Mouse (Mus musculus): ENCODE measurements around the gene Espn.
A peak's percentile ranks its signal among the peaks of the same experiment; 100 is the strongest.

Espn gene

DNA sequence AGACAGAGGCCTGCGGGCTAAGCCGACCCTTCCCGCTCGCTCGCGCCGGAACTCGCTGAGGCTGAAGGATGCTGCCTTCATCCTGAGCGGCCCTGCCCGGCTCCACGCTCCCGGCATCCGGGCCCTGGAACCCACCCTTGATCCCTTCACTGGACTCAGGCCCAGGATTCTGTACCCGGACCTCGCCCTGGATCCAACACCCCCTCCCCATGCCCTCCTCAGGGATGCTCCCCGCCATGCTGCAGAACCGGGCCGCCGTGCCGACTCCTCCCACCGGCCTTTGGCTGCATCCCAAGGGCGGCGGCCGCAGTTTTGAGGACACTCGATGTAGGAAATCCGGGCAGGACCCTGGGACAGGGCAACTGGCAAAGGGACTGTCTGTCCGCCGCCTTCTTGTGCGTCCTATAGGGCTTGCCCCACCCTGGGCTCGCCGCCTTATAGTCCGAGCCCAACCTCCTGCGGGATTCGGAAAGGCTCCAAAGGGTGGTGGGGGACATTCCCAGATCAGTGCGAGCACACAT, 26.2 kb upstream of the Espn start:
- peak; percentile 59 for DNase-seq

DNA sequence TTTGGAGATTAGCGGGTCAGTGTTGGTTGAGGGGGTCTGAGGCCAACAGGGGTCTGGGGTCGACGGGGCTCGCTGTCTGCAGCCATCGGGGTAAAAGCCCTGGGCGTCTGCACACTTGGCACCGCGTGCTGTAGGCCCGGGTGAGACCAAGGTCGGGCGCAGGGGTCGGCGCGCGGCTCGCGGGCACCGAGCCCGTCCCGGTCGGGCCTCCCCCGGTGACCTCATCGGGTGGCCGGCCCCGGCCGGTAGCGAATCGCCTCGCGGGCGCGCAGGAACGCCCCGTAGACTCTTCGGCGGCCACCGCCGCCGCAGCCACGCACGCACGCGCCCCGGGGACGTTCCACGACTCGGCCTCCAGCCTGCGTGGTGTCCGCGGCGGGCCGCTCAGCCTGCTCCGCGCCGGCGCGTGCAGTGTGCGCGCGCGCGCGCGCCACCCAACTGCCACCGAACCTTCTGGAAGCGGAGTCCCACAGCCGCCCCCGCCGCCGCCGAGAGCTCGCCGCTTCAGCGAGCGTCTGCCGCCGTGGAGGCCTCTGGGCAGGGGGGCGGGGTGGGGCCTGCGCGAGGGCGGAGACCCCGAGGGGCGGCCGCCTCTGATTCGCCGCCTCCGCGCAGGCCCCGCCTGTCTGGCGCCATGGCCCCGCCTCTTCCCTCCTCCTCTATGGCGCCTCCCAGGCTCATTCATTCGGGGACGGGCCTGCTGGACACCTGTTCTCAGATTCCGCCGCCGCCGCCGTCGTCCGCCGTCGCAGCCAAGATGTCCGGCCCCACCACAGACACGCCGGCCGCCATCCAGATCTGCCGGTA, 25.6 kb upstream of the Espn start, which contains the start of gene Acot7:
Gene Acot7 (plus strand): TSS at position 598 of the 807 bp plus-strand sequence.
- DNase-seq: peak; percentile 95

DNA sequence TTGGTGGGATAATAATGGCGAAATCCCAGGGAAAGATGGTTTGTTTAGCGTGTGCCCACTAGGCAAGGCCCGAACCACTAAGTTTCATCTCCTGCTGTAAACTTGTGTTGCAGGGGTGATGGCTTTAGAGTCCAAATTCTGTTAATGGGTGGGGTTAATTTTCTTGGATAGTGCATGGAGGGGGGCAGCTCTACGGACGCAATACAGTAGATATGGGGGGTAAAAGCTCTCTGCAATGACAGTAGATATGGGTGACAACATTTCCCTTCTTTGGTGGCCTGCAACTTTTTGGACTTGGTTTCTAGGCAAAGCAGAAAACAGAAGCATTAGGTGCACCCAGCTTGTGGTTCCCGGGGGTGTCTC, 25.0 kb upstream of the Espn start:
- DNase-seq: no peak

DNA sequence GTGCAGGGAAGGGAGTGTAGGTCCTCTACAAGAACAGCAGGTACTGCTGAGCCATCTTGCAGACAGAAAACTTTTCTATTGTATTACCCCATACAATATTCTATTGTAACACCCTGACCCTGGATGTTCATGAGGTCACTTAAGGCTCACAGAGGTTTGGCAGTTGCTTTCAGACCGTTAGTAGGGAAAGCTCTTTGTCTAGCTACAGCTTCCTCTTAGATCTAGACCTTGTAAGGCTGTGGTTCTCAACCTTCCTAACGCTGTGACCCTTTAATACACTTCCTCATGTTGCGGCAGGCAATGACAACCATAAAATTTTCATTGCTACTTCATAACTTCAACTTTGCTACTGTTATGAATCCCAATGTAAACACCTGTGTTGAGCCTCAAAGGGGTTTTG, 24.5 kb upstream of the Espn start:
- DNase-seq: no peak

DNA sequence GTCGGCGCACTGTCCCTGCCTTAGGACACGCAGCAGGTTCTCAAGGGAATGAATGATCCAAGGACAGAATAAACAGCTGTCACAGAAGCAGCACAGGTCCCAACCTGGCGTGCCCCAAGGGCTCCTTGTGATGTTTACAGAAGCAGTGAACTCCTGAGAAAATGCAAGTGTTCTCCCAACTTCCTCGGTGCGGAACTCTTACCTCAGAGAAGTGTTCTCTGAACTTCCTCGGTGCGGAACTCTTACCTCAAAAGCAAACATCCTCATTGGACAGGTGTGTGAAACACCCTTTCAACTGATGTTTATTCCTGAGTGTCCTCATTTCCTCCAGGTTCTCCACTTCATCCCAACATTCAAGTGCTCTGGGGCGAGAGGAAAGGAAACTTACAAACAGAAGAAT, 21.8 kb upstream of the Espn start:
- DNase-seq: no peak

DNA sequence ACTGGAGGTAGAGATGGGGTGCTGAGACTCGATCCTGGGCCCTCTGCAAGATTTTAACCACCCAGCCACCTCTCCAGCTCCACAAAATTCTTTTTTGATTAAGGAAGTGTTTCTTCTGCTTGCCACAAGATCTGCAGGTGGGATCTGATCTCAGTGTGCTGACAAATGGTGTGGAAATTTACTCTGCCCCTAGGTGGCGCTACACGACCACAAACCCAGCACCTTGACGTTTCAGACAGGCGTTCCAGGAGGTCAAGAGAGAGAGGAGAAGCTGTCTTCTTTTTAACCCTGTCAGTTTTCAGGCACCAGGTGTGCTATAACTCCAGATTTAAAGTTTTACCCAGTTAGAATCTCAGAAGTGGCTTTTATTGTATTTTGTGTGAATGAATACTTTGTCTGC, 20.9 kb upstream of the Espn start:
- DNase-seq: peak; percentile 87

DNA sequence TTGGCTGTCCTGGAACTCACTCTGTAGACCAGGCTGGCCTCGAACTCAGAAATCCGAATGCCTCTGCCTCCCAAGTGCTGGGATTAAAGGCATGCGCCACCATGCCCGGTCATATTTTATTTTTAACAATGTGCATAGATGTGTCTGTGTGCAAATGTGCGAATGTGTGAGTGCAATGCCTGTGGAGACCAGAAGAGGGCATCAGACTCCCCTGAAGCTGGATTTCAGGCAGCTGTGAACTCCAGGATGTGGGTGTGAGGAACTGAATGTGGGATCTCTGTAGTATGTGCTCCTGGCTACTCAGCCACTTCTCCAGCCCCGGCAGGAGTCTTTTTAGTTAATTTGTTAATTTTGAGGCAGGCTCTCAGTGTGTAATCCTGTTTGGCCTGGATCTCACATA, 19.4 kb upstream of the Espn start:
- DNase-seq: no peak

DNA sequence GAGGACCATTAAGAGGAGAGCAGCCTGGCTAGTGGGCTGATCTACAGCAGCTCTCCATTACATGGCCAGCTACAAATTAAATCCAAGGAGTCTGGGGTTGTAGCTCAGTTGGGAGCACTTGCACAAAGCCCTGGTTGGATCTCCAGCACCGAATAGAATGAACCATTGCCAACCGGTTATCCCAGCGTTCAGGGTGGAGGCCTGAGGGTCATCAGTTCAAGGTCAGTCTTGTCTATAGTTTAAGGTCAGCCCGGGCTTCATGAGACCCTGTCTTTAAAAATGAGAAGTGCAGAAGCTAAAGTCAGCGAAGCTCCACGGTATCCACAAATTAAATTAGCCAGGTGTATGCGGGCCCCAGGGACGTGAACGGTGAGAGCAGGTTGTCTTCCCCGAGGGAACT, 18.1 kb upstream of the Espn start:
- DNase-seq: no peak

DNA sequence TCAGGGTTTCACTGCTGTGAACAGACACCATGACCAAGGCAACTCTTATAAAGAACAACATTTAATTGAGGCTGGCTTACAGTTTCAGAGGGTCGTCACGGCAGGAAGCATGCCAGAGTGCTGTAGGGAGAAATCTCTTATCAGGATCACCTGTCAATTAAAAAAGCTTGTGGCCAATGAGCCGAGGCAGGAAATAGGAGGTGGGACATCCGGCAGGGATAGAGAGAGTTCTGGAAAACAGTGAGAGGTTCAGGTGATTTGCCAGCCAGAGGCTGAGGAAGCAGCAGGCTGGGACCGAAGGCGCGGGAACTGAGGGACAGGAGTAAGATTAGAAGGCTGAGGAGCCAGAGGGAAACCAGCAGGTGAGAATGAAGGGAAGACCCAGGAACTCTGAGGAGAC, 16.9 kb upstream of the Espn start:
- no peak for DNase-seq

DNA sequence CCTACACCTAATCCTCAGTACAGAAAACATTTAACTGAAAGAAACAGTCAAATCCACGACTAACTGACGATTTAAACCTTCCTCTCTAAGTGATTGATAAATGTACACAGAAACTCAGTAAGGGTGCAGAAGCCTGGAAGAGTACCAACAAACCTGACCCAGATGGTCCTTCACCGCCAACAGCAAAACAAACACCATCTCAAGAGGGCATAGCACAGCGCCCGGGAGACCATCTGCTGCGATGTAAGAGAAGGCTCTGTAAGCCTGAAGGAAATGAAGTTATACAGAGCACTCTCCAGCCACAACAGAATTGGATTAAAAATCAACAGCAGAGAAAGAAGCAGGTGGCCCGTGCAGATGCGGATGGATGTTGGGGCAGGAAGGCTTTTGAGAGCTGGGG, 15.9 kb upstream of the Espn start:
- DNase-seq: no peak

DNA sequence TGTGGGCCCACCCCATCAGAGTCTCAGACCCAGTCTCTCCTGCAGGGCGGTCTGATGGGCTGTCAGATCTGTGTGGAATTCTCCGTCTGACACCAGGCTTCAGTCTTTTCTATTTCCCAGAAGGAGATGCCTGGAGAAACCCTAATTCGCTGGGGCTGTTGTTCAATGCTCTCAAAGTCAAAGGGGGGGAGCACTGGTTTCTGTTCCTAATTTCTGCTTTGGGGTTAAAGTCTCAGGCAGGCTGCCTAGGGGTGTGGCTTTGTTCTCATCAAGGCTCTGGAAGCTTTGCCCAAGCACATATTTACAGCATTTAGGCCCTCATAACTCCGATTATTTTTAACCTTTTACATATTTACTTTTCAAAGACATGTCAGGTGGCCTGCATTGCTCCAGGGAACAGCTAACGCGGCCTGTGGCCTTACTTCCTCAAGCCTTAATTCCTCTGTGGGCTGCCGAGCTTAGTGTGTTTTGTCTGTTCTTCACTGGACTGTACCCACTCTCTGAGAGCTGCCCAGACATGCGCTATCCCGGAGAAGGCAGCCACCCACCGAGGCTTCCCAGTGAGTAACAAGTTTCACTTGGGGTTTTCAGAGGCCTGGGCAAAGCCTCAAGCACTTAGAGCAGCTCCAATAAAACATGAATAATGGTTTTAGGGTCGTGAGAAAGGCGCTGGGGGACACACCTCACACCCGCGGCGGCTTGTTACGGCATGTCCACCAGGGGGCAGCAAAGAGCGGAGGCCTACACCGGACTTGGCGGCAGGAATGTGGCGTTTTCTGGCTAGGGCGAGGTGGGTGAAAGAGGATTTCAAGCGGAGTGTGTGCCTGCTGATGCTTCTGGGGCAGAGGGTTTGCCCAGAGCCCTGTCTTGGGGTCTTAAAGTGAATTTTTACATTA, 13.1 kb upstream of the Espn start:
- DNase-seq: peak; percentile 76

DNA sequence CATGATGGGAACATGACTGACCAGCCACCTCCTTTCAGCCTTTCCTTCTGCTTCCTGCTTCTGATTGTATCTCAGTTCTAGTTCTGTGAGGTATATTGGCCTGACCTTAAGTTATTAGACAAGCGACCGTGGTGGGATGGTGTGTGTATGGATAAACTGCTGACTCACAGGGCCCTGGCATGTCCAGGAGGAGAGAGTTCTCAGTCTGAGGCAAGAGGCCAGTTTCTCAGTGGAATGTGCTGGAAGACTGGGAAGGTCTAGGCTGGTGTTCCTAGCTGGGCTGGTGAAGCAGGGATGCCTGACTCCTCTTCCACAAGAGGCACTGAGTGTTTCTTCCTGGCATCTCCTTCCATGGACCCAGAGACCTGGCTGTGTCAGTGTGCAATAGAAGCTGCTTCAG, 10.6 kb upstream of the Espn start:
- no peak for DNase-seq

DNA sequence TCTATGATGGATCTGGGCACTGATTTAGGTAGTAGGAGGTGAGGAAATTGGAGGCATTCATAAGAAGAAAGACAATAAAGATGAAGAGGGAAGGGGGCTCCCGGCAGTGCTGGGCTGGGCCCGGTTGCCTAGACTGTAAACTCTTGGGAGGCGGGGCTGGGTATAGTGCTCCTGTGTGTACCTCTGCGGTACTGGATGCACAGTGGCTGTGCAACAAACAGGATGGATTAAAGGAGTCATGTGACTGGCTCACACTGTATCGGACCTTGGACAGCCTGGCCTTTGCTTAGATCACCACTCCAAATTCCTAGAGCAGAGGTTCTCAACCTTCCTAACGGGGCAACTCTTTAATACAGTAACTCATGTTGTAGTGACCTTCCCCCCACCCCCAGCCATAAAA, 9.4 kb upstream of the Espn start:
- peak; percentile 61 for DNase-seq

DNA sequence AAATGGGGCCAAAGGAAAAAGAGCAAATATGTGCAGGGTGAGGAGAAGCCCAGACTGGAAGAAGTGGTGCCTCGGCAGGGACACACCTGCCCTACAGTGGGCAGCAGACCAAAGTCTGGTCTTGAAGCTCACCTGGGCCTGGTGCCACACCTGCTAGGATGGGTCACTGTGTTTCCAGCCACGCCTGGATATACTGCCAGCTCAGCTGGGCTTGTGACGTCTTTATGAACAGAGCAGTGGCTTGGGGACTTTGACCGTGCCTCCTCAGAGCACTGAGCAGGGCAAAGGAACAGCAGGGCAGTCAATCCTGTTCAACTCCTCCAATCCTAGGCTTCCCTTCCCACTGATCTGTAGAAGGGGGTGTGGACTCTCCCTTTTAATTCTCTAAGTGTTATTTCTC, 8.6 kb upstream of the Espn start:
- DNase-seq: peak; percentile 79

DNA sequence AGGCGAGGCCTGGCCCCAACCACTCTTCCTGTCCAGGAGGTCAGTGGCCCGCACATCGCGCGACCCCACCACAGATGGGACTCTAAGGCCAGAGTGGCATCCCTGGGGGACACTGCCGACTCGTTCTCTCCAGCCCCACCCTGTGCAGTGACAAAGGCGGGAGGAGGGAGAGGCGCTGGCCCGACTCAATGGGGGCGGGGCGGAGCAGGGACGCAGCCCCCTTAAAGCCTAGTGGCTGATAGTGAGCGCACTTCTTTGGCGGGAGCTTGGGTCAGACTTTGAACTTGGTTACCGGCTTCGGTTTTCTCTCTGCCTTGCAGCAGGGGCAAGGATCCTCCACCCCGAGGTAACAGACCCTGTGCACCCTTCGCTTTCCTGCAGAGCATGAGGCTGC, 7.1 kb upstream of the Espn start:
- peak; percentile 50 for DNase-seq

DNA sequence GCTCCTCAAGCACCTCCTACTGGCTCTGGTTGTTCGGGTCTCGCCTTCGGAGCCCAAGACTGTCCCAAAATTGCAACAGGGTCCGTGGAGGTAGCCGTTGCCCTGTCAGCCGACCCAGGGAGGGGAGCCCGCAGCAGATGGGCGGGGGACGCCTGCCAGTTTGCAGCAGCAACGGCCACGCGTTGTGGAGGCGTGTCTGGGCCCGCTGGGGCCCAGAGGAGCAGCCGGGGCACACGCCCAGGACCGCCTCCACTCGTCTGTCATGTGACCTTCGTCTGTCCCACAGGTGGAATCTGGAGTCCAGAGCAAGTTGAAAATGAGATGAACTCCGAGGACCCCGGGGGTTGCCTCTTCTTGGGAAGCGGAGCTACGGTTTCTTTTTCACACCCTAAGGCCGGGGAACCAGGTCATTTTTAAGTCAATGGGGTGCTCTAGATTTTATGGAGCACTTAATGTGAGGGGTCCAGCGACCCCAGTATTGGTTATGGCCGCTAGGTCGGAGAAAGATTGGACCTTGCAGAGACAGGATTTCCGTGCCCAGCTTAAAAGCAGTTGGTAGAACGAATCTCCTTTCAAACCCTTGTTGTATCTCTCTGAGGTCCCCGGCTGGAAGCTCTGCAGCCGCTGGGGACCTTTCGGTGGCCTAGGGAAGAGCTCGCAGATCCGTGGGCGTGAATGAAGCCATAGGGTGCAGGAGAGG, 6.6 kb upstream of the Espn start, which contains the start of gene Hes2:
Gene Hes2 (plus strand): TSS at position 283 of the 700 bp plus-strand sequence.
- peak; percentile 55 for DNase-seq

DNA sequence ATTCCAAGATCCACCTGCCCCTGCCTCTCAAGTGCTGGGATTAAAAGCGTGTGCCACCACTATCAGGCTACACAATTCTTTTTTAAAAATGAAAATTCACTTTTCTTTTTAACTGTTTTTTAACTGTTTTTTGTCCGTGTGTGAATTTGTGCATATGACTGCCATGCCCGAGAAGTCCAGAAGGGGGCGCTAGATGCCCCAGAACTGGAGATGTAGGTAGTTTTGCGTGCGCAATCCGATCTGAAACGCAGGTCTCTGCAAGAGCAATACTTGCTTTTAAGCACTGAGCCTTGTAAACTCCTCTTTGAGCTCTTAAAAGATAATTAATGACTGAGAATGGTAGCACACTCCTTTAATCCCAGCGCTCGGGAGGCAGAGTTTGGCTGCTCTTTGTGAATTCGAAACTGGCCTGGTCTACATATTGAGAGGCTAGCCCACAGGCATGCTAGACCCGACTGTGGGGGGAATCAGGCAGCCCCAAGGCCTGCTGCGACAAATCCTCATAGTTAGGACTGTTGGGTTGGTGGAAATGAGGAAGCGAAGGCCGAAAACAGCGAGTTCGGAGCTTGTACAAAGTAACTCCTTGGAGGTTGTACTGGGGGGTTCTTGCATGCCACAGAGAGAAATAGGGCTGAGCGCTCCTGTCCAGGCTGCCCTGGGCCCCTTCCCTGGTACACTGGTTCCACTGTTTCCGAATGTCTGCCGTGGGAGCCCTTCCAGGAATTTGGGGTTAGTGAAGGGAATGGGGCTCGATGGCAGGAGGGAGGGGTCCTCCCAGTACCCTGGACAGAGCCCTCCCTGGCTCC, 5.8 kb upstream of the Espn start:
- DNase-seq: peak; percentile 49

DNA sequence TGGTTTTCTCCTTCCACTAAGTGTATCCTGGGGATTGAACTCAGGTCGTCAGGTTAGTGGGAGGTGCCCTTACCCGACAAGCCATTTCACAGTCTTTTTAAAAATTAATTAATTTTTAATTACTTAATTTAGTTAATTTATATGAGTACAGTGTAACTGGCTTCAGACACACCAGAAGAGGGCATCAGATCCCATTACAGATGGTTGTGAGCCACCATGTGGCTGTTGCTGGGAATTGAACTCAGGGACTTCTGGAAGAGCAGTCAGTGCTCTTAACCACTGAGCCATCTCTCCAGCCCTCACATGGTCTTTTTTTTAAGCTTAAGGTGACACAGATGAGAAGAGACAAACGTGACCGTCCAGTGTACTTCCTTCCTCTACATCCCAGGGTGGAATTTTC, 2.8 kb upstream of the Espn start:
- DNase-seq: no peak

DNA sequence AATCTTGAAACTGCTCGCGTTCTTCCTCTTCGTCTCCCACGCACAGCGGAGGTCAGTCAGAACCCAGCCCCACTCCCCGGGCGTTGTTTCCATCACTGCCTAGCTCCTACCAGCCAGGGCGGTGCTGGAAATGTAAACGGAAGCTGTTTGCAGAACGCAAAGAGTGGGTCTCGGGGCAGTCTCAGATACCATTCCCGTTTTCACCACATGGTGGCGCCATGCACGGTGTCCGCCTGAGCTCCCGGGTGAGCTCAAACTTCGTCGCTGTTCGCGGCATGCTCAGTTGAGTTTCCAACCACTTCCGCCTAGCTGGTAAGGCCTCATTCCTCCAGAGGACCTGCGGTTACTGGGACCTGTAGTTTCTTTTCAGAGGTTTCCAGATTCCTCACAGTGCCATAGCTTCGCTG, 1.6 kb upstream of the Espn start:
- DNase-seq: peak; percentile 87

DNA sequence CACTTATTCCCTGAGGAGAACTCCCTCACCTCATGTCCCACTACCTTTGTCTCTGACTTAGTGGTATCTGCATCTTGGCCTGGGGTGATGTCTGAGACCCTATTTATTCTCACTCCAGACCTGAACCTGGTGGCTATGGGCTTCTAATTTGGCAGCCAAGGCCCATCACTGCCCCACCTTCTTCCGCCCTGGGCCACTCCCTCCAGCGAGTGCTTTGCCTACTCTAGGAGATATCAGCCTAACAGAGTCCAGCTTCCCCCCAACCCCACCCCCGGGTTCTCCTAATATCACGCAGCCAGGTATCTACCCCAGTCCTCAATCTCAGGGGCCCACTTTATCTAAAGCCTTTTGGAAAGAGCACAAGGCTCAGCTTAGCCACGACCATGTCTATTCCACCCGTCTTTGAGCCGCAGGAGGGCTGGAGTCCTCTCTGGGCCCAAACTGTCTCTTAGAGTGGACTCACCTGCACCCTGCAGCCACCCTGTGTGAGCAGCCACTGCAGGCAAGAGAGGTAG, 663 bp downstream of the Espn start:
- no peak for DNase-seq

DNA sequence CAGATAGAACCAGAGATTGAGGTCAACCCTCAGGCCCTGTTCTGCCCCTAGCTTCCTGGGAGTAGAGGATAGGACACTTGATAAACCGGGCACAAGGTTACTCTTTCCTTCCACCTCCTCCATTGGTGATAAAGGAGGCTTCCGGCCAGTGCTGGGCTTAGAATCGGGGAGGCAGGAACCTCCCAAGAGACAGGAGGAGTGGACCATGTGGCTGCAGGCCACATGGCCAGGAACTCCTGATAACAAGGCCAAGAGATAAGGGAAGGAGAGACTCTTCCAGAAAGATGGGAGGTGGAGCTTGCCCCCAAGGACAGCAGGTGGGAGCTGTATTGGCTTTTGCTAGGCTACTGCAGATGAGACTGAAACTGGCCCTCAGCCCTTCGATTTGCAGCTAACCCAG, 1.6 kb downstream of the Espn start:
- no peak for DNase-seq

All from kidney, postnatal 14 days (tissue).